In genomic region chr12:103984935-103985334, GRCm38 (mm10) we compare ENCODE assay signal across 10 mouse cellular contexts. TPM values are rescaled to one million over a fixed set of nuclear protein-coding genes. Genes with fewer than 3 reads are reported as not detected.
DNase-seq lines count a peak whose midpoint lies in the region; ATAC-seq lines count a peak whose summit lies in the region.
"Had no signal": no experiment of that assay in that cellular context is flagged by ENCODE, and none has a peak within 500 bp of the region (broad histone marks: within the 10 kb centered on the region; RNA-seq: fewer than 3 reads in every experiment).

No protein-coding gene starts in this region.

- no peaks in the 10 kb centered on the region for H3K36me3 ChIP-seq in kidney, embryonic 16.5 days (ENCODE audit: insufficient read depth, low read length)
- no peaks in the 10 kb centered on the region for H3K36me3 ChIP-seq in embryonic facial prominence, embryonic 14.5 days (ENCODE audit: control insufficient read depth, insufficient read depth, low read length)
- no peaks in the 10 kb centered on the region for H3K36me3 ChIP-seq in limb, embryonic 11.5 days (ENCODE audit: control insufficient read depth, insufficient read depth, low read length)
- H3K36me3 ChIP-seq: liver, embryonic 13.5 days had no signal

- no peak overlapping the region for H3K4me3 ChIP-seq in kidney, embryonic 16.5 days (ENCODE audit: low read length)
- no peak overlapping the region for H3K4me3 ChIP-seq in embryonic facial prominence, embryonic 14.5 days (ENCODE audit: low read depth, low read length)
- H3K4me3 ChIP-seq in limb, embryonic 11.5 days (ENCODE audit: low read depth, low read length) = no peak overlapping the region
- H3K4me3 ChIP-seq: liver, embryonic 13.5 days had no signal

- H3K4me1 ChIP-seq in kidney, embryonic 16.5 days (ENCODE audit: insufficient read depth, low read length) = no peaks in the 10 kb centered on the region
- no peaks in the 10 kb centered on the region for H3K4me1 ChIP-seq in embryonic facial prominence, embryonic 14.5 days (ENCODE audit: control insufficient read depth, insufficient read depth, low read length)
- H3K4me1 ChIP-seq in limb, embryonic 11.5 days (ENCODE audit: control insufficient read depth, insufficient read depth, low read length) = no peaks in the 10 kb centered on the region

- no peak for ATAC-seq in CD4-positive, CD25-positive, alpha-beta regulatory T cell, adult 4 months
- ATAC-seq in kidney, embryonic 16.5 days (ENCODE audit: low FRiP score, low TSS enrichment) = no peak
- ATAC-seq in embryonic facial prominence, embryonic 14.5 days (ENCODE audit: low read depth) = no peak
- ATAC-seq in limb, embryonic 11.5 days (ENCODE audit: insufficient number of reproducible peaks, low FRiP score, low TSS enrichment, low read depth) = no peak
- ATAC-seq in inflammation-experienced regulatory T-cells, adult 6 months = no peak

- no peak overlapping the region for H3K9ac ChIP-seq in kidney, embryonic 16.5 days (replicated peaks; ENCODE audit: low read length)
- H3K9ac ChIP-seq in embryonic facial prominence, embryonic 14.5 days (ENCODE audit: low read depth, low read length) = no peak overlapping the region
- H3K9ac ChIP-seq in limb, embryonic 11.5 days (ENCODE audit: low read length) = no peak overlapping the region
- H3K9ac ChIP-seq: liver, embryonic 13.5 days had no signal

- no peak overlapping the region for H3K27ac ChIP-seq in kidney, embryonic 16.5 days (ENCODE audit: low read length)
- H3K27ac ChIP-seq in embryonic facial prominence, embryonic 14.5 days (replicated peaks; ENCODE audit: low read depth, low read length) = no peak overlapping the region
- no peak overlapping the region for H3K27ac ChIP-seq in limb, embryonic 11.5 days (replicated peaks; ENCODE audit: low read depth, low read length)
- H3K27ac ChIP-seq: liver, embryonic 13.5 days had no signal

- DNase-seq in CD4-positive, CD25-positive, alpha-beta regulatory T cell, adult 2 months (ENCODE audit: low read depth, low spot score) = peak; percentile 51
- DNase-seq in kidney, adult 9 months = peak; percentile 45
- DNase-seq in NIH3T3 (ENCODE audit: low read depth) = peak; percentile 88
- peak; percentile 51 for DNase-seq in embryonic facial prominence, embryonic 14.5 days (ENCODE audit: low spot score)
- peak; percentile 72 for DNase-seq in limb, embryonic 11.5 days (ENCODE audit: low spot score)
- DNase-seq: liver, embryonic 13.5 days had no signal

- no peak overlapping the region for H3K4me2 ChIP-seq in kidney, embryonic 16.5 days (replicated peaks; ENCODE audit: low read depth, low read length)
- H3K4me2 ChIP-seq in embryonic facial prominence, embryonic 14.5 days (ENCODE audit: low read depth, low read length) = no peak overlapping the region
- no peak overlapping the region for H3K4me2 ChIP-seq in limb, embryonic 11.5 days (ENCODE audit: low read depth, severe bottlenecking)
- H3K4me2 ChIP-seq: liver, embryonic 13.5 days had no signal

- no peaks in the 10 kb centered on the region for H3K9me3 ChIP-seq in kidney, embryonic 16.5 days (ENCODE audit: low read length)
- no peaks in the 10 kb centered on the region for H3K9me3 ChIP-seq in embryonic facial prominence, embryonic 14.5 days (ENCODE audit: control insufficient read depth, low read length)
- no peaks in the 10 kb centered on the region for H3K9me3 ChIP-seq in limb, embryonic 11.5 days (ENCODE audit: control insufficient read depth, low read length)
- H3K9me3 ChIP-seq: liver, embryonic 13.5 days had no signal

- WGBS in kidney, embryonic 16.5 days = 59% methylated on average over 4 of the region's 4 CpGs
- WGBS in embryonic facial prominence, embryonic 14.5 days = 59% methylated on average over 4 of the region's 4 CpGs
- 70% methylated on average over 4 of the region's 4 CpGs for WGBS in limb, embryonic 11.5 days

- H3K27me3 ChIP-seq in kidney, embryonic 16.5 days (ENCODE audit: insufficient read depth, low read length) = no peaks in the 10 kb centered on the region
- no peaks in the 10 kb centered on the region for H3K27me3 ChIP-seq in embryonic facial prominence, embryonic 14.5 days (replicated peaks; ENCODE audit: control insufficient read depth, insufficient read depth, low read length)
- no peaks in the 10 kb centered on the region for H3K27me3 ChIP-seq in limb, embryonic 11.5 days (ENCODE audit: control insufficient read depth, insufficient read depth, low read length)
- H3K27me3 ChIP-seq: liver, embryonic 13.5 days had no signal

RNA-seq across cellular contexts. Expression of gene Serpina11, which starts 4.8 kb away (rescaled TPM):
- not detected for polyA plus RNA-seq in CD4-positive, CD25-positive, alpha-beta regulatory T cell, adult 4 months (2017; shearing (Covaris generic))
- not detected in 2 replicates for polyA plus RNA-seq in kidney, embryonic 16.5 days (2015; fragmentation: Nextera tagmentation; extraction: Ambion mirVana)
- polyA plus RNA-seq in embryonic facial prominence, embryonic 14.5 days (2014; fragmentation: Nextera tagmentation; extraction: Ambion mirVana) = not detected in 2 replicates
- not detected in 2 replicates for polyA plus RNA-seq in limb, embryonic 11.5 days (2014; fragmentation: Nextera tagmentation; extraction: Ambion mirVana)
- not detected for polyA plus RNA-seq in inflammation-experienced regulatory T-cells, adult 6 months (2017; shearing (Covaris generic))

RNA-seq across cellular contexts. Expression of gene Serpina1e, which starts 26.2 kb away (rescaled TPM):
- not detected for polyA plus RNA-seq in CD4-positive, CD25-positive, alpha-beta regulatory T cell, adult 4 months (2017; shearing (Covaris generic))
- 1.3 and 1.5 TPM in 2 replicates for polyA plus RNA-seq in kidney, embryonic 16.5 days (2015; fragmentation: Nextera tagmentation; extraction: Ambion mirVana)
- not detected in 2 replicates for polyA plus RNA-seq in embryonic facial prominence, embryonic 14.5 days (2014; fragmentation: Nextera tagmentation; extraction: Ambion mirVana)
- polyA plus RNA-seq in limb, embryonic 11.5 days (2014; fragmentation: Nextera tagmentation; extraction: Ambion mirVana) = not detected in 2 replicates
- polyA plus RNA-seq in inflammation-experienced regulatory T-cells, adult 6 months (2017; shearing (Covaris generic)) = not detected

RNA-seq across cellular contexts. Expression of gene Serpina9, which starts 28.6 kb away (rescaled TPM):
- polyA plus RNA-seq in CD4-positive, CD25-positive, alpha-beta regulatory T cell, adult 4 months (2017; shearing (Covaris generic)) = 1 to 10 TPM; 1.8 to 4.8 TPM
- 0.06 TPM in 1 of 2 replicates, not detected in the other for polyA plus RNA-seq in kidney, embryonic 16.5 days (2015; fragmentation: Nextera tagmentation; extraction: Ambion mirVana)
- 0.54 and 0.82 TPM in 2 replicates for polyA plus RNA-seq in embryonic facial prominence, embryonic 14.5 days (2014; fragmentation: Nextera tagmentation; extraction: Ambion mirVana)
- polyA plus RNA-seq in limb, embryonic 11.5 days (2014; fragmentation: Nextera tagmentation; extraction: Ambion mirVana) = not detected in 2 replicates
- polyA plus RNA-seq in inflammation-experienced regulatory T-cells, adult 6 months (2017; shearing (Covaris generic)) = 10 to 100 TPM in 2 of 3 experiments, 1 to 10 TPM in 1; 5.2 to 13.1 (median 10.3) TPM
- polyA plus RNA-seq: liver, embryonic 13.5 days had no signal

RNA-seq across cellular contexts. Expression of gene Serpina12, which starts 59.3 kb away (rescaled TPM):
- polyA plus RNA-seq in CD4-positive, CD25-positive, alpha-beta regulatory T cell, adult 4 months (2017; shearing (Covaris generic)) = under 1 TPM in 1 of 2 experiments, not detected in 1; 0.26 TPM
- not detected in 2 replicates for polyA plus RNA-seq in kidney, embryonic 16.5 days (2015; fragmentation: Nextera tagmentation; extraction: Ambion mirVana)
- polyA plus RNA-seq in embryonic facial prominence, embryonic 14.5 days (2014; fragmentation: Nextera tagmentation; extraction: Ambion mirVana) = 0.07 TPM in 1 of 2 replicates, not detected in the other
- not detected in 2 replicates for polyA plus RNA-seq in limb, embryonic 11.5 days (2014; fragmentation: Nextera tagmentation; extraction: Ambion mirVana)
- under 1 TPM in 2 of 3 experiments, not detected in 1; 0.09 to 0.25 TPM for polyA plus RNA-seq in inflammation-experienced regulatory T-cells, adult 6 months (2017; shearing (Covaris generic))
- polyA plus RNA-seq: liver, embryonic 13.5 days; small intestine, adult 2 months had no signal
